Mouse (Mus musculus) olfactory bulb, adult 2 months (tissue): ENCODE results near the gene Nfat5. TPM values are rescaled to one million over a fixed set of nuclear protein-coding genes. Genes with fewer than 3 reads are reported as not detected.

Experiments used
- H3K27ac ChIP-seq: fragments of 200-500 bp; 2 replicates; pipeline ENCODE4 v1.5.1; 2012; ENCODE audit warnings: low read depth, low read length; ENCODE audit not compliant: insufficient read depth
- H3K4me1 ChIP-seq: fragments of 200-500 bp; 2 replicates; pipeline ENCODE4 v1.6.1; 2012; ENCODE audit warnings: low read length; ENCODE audit not compliant: control insufficient read depth, insufficient read depth
- H3K4me3 ChIP-seq: fragments of 200-500 bp; 2 replicates; pipeline ENCODE4 v1.5.1; 2012; ENCODE audit warnings: mild to moderate bottlenecking, low read depth, low read length, moderate library complexity; ENCODE audit not compliant: insufficient read depth
- CTCF ChIP-seq: fragments of 200-500 bp; IDR thresholded peaks from 2 replicates; pipeline ENCODE4 v1.5.1; 2012; ENCODE audit warnings: low read depth, mild to moderate bottlenecking, low read length, moderate library complexity; ENCODE audit not compliant: insufficient read depth
- POLR2A ChIP-seq: fragments of 200-500 bp; IDR thresholded peaks from 2 replicates; pipeline ENCODE4 v1.6.1; 2012; ENCODE audit warnings: mild to moderate bottlenecking, low read depth, low read length, moderate library complexity; ENCODE audit not compliant: insufficient read depth
- WGBS: fragments of 180-500 bp; shearing (Covaris S2); methylation state at CpG from one replicate; pipeline ENCODE4 v1.1.7; 2018; 5-methylcytosine and 5-hydroxymethylcytosine counted together
- polyA plus RNA-seq: library from polyadenylated mRNA; stranded (reverse); fragments of >200 nt; gene quantifications from 2 replicates; pipeline ENCODE4 v1.2.4, GENCODE M21; 2012; ENCODE audit warnings: low replicate concordance; ENCODE audit not compliant: missing spikeins, insufficient read depth, insufficient read length

Gene Nfat5
- polyA plus RNA-seq, 1 experiment, result 239 TPM

- Histone ChIP-seq H3K27ac (peak within 1 kb of the TSS; percentile 33; the same call in 1 of the 2 replicates), H3K4me1 (peaks cover 4% of the 10 kb centered on the region; the same call in 1 of the 2 replicates), H3K4me3 (peak within 1 kb of the TSS; percentile 92)
- TF ChIP-seq CTCF, result peak; percentile 98
- peak; percentile 68; the same call in 1 of the 2 replicates for TF ChIP-seq POLR2A
- WGBS, result under 1% methylated on average over 50 of the region's 50 CpGs
Measured at GRCm38 (mm10) chr8:107424597-107425229, 131.4 kb downstream of the Nfat5 start, which contains the start of gene Nob1. TSS of gene Nob1 (minus strand) at chr8:107425051.

DNA sequence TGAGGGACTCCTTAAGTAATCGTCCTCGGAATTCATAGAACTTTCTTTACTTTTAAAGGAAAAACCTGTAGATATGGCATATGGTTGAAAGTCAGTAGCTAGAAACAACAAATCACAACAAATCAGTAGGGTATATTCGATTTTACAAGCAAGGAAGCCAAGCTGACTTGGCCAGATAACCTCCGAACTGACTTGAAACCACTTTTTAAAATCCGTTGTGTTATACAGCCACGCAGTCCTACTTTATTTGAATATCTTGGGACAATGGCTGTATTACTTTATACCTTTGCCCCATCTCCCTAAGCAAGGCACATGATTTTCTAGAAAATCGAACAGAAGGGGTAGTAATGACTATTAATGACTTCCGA is 131.9 kb downstream of the Nfat5 start:
- Histone ChIP-seq H3K4me1 (peaks cover 4% of the 10 kb centered on the region; the same call in 1 of the 2 replicates), H3K4me3 (no peak overlapping the region), H3K27ac (no peak overlapping the region)
- 39% methylated on average over 8 of the region's 8 CpGs for WGBS
- TF ChIP-seq CTCF, result no peak

Other genes starting within 250 kb of the Nfat5 start
- gene Pdf, start 244.9 kb upstream of the Nfat5 start, polyA plus RNA-seq, result not detected in 2 replicates
- gene Cog8, start 236.8 kb upstream of the Nfat5 start, polyA plus RNA-seq, result not detected in 2 replicates
- not detected in 2 replicates for gene Nip7, start 236.6 kb upstream of the Nfat5 start, polyA plus RNA-seq
- gene Tmed6, start 227.8 kb upstream of the Nfat5 start, polyA plus RNA-seq, result not detected in 2 replicates
- not detected in 2 replicates for gene Terf2, start 196.9 kb upstream of the Nfat5 start, polyA plus RNA-seq
- 106 TPM in 1 of 2 replicates, not detected in the other for gene Cyb5b, start 142.8 kb upstream of the Nfat5 start, polyA plus RNA-seq
- not detected in 2 replicates for gene Nqo1, start 109.7 kb downstream of the Nfat5 start, polyA plus RNA-seq
- not detected in 2 replicates for gene Nob1, start 131.6 kb downstream of the Nfat5 start, polyA plus RNA-seq
- gene Wwp2, start 142.9 kb downstream of the Nfat5 start, polyA plus RNA-seq, result 146 TPM in 1 of 2 replicates, not detected in the other